Mouse (Mus musculus): ENCODE measurements at regions not wholly inside any gene's neighbourhood (a gene's known extent, or its start where the extent isn't known, plus 50 kb on each side); places are given as distances from the start of the nearest gene placed in this dataset.

GRCm38 (mm10) chr17:44370966-44371465, 182.6 kb downstream of the Clic5 start:
- TF ChIP-seq MYOG (IDR thresholded peaks at IDR 0.05; ENCODE audit: control insufficient read depth, extremely low read depth, insufficient read length) (no peak), CTCF (IDR thresholded peaks at IDR 0.05; ENCODE audit: control insufficient read depth, insufficient read depth, insufficient read length) (no peak), MYOD1 (IDR thresholded peaks at IDR 0.05; ENCODE audit: control insufficient read depth, insufficient read length, low read depth) (no peak), USF1 (IDR thresholded peaks at IDR 0.05; ENCODE audit: low read depth) (no peak), CEBPB (IDR thresholded peaks at IDR 0.05; ENCODE audit: low read depth) (no peak), FOSL1 (IDR thresholded peaks at IDR 0.05; ENCODE audit: insufficient read depth, low read length, poor library complexity, severe bottlenecking) (no peak), MAX (IDR thresholded peaks at IDR 0.05) (no peak)
